Mouse (Mus musculus) hindbrain, embryonic 11.5 days (tissue): ENCODE data around the gene Cd96. TPM values are rescaled to one million over a fixed set of nuclear protein-coding genes. Genes with fewer than 3 reads are reported as not detected.
A peak's percentile ranks its signal among the peaks of the same experiment; 100 is the strongest.

Experiments
- ATAC-seq: fragments of 200-750 bp; cut with Nextera tagmentation; 2 replicates; pipeline ENCODE4 v1.8.0; 2017; ENCODE audit warnings: mild to moderate bottlenecking, moderate TSS enrichment, moderate library complexity; ENCODE audit not compliant: low FRiP score
- DNase-seq: peaks from one replicate; pipeline ENCODE4 v3.0.0-alpha.2; 2015; ENCODE audit warnings: low spot score
- H3K27ac ChIP-seq: fragments of 300-500 bp; sonication (generic); 2 replicates; pipeline ENCODE4 v1.5.1; 2014; ENCODE audit warnings: mild to moderate bottlenecking, low read depth, low read length
- H3K27me3 ChIP-seq: fragments of 300-500 bp; sonication (generic); 2 replicates; pipeline ENCODE4 v1.6.1; 2014; ENCODE audit warnings: mild to moderate bottlenecking, low read length, moderate library complexity, mixed read lengths; ENCODE audit not compliant: control insufficient read depth, insufficient read depth
- H3K36me3 ChIP-seq: fragments of 300-500 bp; sonication (generic); 2 replicates; pipeline ENCODE4 v1.6.1; 2014; ENCODE audit warnings: mild to moderate bottlenecking, low read length, moderate library complexity, mixed read lengths; ENCODE audit not compliant: control insufficient read depth, insufficient read depth
- H3K4me1 ChIP-seq: fragments of 300-500 bp; sonication (generic); replicated peaks from 2 replicates; pipeline ENCODE4 v1.6.1; 2014; ENCODE audit warnings: low read length, mixed read lengths; ENCODE audit not compliant: control insufficient read depth, insufficient read depth
- H3K4me2 ChIP-seq: fragments of 300-500 bp; sonication (generic); replicated peaks from 2 replicates; pipeline ENCODE4 v1.6.1; 2014; ENCODE audit warnings: mild to moderate bottlenecking, low read depth, low read length
- H3K4me3 ChIP-seq: fragments of 300-500 bp; sonication (generic); 2 replicates; pipeline ENCODE4 v1.5.1; 2014; ENCODE audit warnings: low read depth, low read length
- H3K9ac ChIP-seq: fragments of 300-500 bp; sonication (generic); 2 replicates; pipeline ENCODE4 v1.6.1; 2014; ENCODE audit warnings: low read depth, low read length
- H3K9me3 ChIP-seq: fragments of 300-500 bp; sonication (generic); 2 replicates; pipeline ENCODE4 v1.6.1; 2016; ENCODE audit warnings: low read length; ENCODE audit not compliant: control insufficient read depth
- WGBS: fragments of 180-500 bp; shearing (Covaris S2); extraction: QIAGEN DNeasy Blood & Tissue Kit; methylation state at CpG from one replicate; pipeline ENCODE4 v1.1.7; 2014; 5-methylcytosine and 5-hydroxymethylcytosine counted together
- polyA plus RNA-seq: library from polyadenylated mRNA; unstranded; fragments of >200 nt; fragmentation: Nextera tagmentation; extraction: Ambion mirVana; gene quantifications from 2 replicates; pipeline ENCODE4 v1.2.1, GENCODE M21; 2014

Cd96 gene
- polyA plus RNA-seq, 1 experiment from 2014 or later: 0.08 TPM

DNA sequence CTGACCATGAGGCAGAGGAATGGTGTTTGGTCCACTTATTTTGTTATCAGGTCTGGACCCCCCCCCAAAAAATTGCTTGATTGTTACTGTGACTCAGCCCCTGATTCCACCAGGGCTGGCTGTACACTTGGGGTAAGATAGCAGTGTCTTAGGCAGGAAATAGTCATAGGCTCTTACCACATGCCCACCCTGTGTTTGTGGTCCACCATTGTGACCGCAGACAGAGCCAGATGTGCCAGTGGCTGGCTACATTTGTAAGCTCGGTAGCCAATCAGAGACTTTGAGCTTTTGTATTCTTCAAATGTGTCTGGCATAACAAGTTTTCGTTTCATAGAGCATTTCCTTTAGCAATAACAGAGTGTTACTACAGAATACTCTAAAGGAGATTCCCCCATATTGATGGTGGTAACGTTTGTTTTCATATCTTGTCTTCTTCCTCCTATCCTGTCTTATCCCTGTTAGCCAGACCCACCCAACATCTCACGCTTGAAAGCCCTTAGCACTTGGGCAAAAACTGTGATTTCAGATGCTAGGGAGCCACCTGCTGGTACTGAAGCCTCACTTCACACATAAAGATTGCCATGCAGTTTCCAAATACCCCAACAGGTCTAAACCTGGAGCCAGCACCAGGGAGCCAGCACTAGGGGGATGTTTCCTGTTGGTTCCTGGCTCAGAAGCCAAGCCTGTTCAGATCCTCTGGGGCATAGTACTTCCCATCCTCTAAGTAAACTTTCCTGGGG is 97.7 kb downstream of the Cd96 start:
- H3K9ac ChIP-seq: no peak overlapping the region
- H3K36me3 ChIP-seq: no peaks in the 10 kb centered on the region
- no peaks in the 10 kb centered on the region for H3K4me1 ChIP-seq
- ATAC-seq (peak; percentile 82), DNase-seq (peak; percentile 71)
- no peak overlapping the region for H3K4me2 ChIP-seq
- WGBS: 50% methylated on average over 5 of the region's 5 CpGs
- H3K27ac ChIP-seq: no peak overlapping the region
- no peak overlapping the region for H3K4me3 ChIP-seq
- no peaks in the 10 kb centered on the region for H3K27me3 ChIP-seq
- H3K9me3 ChIP-seq: no peaks in the 10 kb centered on the region

DNA sequence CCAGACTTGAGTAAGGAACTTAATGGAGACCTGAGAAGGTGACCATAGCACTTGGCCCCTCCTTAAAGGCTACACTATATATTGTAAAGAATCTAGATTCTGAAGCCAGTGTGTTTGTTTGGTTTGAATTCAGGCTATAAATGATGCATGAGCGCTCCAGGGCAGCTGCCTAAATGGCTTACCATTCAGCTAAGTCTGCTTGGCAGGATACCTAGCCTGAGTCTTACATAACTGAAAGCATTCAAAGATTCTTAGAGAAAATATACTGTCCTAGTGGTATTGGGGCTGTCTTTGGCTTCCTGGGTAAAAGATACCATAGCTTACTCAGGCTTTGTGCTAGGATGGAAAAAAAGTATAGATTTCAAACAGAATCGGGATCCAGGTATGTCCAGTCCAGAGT is 98.7 kb downstream of the Cd96 start:
- H3K27ac ChIP-seq: no peak overlapping the region
- H3K27me3 ChIP-seq: no peaks in the 10 kb centered on the region
- H3K4me1 ChIP-seq: no peaks in the 10 kb centered on the region
- H3K9ac ChIP-seq: no peak overlapping the region
- H3K4me2 ChIP-seq: no peak overlapping the region
- no peaks in the 10 kb centered on the region for H3K9me3 ChIP-seq
- DNase-seq: no peak
- ATAC-seq: no peak
- no peaks in the 10 kb centered on the region for H3K36me3 ChIP-seq
- WGBS: 85% methylated on average over 2 of the region's 2 CpGs
- no peak overlapping the region for H3K4me3 ChIP-seq

DNA sequence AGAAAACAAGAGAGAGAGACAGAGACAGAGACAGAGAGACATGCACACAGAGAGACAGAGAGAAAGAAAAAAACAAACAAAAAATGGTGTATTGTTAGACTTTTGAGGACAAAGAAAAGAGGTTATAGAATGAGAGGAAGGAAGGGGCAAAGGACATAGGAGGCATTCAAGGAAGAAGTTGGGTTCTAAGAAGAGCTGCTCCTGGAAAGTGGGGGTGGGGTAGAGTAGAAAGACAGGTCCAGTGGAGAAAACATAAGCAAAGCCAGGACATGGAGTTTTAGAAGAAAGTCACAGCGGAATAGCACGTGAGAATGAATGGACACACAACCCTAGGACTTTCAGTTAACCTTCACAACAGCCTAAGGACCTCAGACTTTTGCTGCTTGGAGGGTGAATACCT is 99.7 kb downstream of the Cd96 start:
- H3K27me3 ChIP-seq: no peaks in the 10 kb centered on the region
- WGBS: 88% methylated on average over 2 of the region's 2 CpGs
- no peak overlapping the region for H3K4me3 ChIP-seq
- DNase-seq (no peak), ATAC-seq (no peak)
- H3K36me3 ChIP-seq: no peaks in the 10 kb centered on the region
- no peaks in the 10 kb centered on the region for H3K4me1 ChIP-seq
- no peak overlapping the region for H3K27ac ChIP-seq
- no peak overlapping the region for H3K9ac ChIP-seq
- H3K4me2 ChIP-seq: no peak overlapping the region
- H3K9me3 ChIP-seq: no peaks in the 10 kb centered on the region

DNA sequence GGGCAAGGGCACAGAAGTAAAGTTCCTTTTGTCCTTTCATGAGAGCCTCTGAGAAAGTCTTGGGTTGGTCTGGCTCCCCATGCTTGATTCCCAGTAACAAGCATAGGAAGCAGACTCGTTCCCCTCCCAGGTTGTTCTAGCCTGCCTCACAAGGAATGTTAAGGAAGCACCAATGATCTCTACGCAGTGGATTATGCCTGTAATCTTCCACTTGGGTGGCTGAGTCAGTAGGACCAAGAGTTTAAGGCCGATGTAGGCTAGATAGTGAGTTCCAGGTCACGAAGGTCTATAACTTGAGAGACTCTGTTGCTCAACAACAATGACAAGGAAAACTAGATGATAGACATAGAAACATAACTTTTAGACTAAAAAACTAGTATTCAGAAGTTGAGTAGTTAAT is 100.3 kb downstream of the Cd96 start:
- Histone ChIP-seq H3K27ac (no peak overlapping the region), H3K27me3 (no peaks in the 10 kb centered on the region), H3K4me1 (no peaks in the 10 kb centered on the region), H3K36me3 (no peaks in the 10 kb centered on the region), H3K4me2 (no peak overlapping the region), H3K4me3 (no peak overlapping the region), H3K9me3 (no peaks in the 10 kb centered on the region), H3K9ac (no peak overlapping the region)
- 89% methylated on average over 4 of the region's 4 CpGs for WGBS
- DNase-seq (no peak), ATAC-seq (no peak)

DNA sequence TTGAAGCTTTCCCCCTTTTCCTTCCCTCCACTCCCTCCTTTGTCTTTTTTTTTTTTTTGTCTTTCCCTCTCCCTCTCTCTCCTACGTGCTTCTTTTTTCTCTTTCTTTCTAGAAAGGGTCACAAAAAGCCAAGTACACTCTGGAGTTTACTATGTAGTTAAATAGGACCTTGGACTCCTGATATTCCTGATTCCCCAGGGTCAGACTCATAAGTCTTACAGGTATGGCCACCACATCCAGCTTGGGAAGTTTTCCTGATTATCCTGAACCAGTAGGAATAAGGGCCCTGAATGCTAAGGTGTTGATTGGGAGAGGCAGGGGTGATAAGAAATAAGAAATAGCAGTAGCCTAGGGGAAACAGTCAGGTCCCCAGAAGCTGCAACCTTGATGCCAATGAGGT is 100.7 kb downstream of the Cd96 start:
- Histone ChIP-seq H3K9me3 (no peaks in the 10 kb centered on the region), H3K36me3 (no peaks in the 10 kb centered on the region), H3K4me3 (no peak overlapping the region), H3K4me2 (no peak overlapping the region), H3K4me1 (no peaks in the 10 kb centered on the region), H3K27ac (no peak overlapping the region), H3K9ac (no peak overlapping the region), H3K27me3 (no peaks in the 10 kb centered on the region)
- DNase-seq (no peak), ATAC-seq (no peak)
- WGBS: 80% methylated on average over 1 of the region's 1 CpGs

DNA sequence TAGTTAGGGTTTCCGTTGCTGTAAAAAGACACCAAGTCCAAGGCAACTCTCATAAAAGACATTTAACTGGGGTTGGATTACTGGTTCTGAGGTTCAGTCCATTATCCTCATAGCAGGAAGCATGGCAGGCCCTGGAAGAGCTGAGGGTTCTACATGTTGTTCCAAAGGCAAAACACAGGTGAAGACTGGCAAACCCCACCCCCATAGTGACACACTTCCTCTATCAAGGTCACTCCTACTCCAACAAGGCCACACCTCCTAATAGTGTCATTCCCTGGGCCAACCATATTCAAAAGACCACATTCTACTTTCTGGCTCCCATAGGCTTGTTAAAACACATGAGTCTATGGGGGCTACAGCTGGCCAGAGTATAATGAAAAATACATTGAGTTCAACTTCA is 108.4 kb downstream of the Cd96 start:
- Histone ChIP-seq H3K27ac (no peak overlapping the region), H3K9ac (no peak overlapping the region), H3K4me2 (no peak overlapping the region), H3K4me3 (no peak overlapping the region), H3K27me3 (no peaks in the 10 kb centered on the region), H3K9me3 (no peaks in the 10 kb centered on the region), H3K4me1 (0 out of 2 replicates have a peak, but pooled peaks cover 3% of the 10 kb centered on the region), H3K36me3 (no peaks in the 10 kb centered on the region)
- ATAC-seq (no peak), DNase-seq (no peak)
- 91% methylated on average over 1 of the region's 1 CpGs for whole genome bisulfite sequencing

DNA sequence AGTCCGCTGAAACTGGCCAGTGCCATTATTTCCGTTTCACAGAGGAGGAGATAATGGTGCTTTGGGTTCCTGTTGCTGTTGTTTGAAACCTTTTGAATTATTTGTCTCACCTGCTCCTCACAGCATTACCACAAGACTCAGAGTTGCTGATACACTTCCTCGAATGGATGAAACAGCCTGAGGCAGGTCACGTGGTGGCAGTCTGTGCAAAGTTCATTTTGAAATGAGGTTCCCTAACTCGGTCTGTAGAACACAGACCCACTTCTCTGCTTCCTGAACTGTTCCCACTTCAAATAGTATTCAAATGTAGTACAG is 109.2 kb downstream of the Cd96 start:
- peak overlapping the region; percentile 47 for H3K9ac ChIP-seq
- DNase-seq: peak; percentile 41
- H3K27me3 ChIP-seq: no peaks in the 10 kb centered on the region
- peak overlapping the region; percentile 81 for H3K4me2 ChIP-seq
- H3K4me1 ChIP-seq: 0 out of 2 replicates have a peak, but pooled peaks cover 3% of the 10 kb centered on the region
- H3K4me3 ChIP-seq: peak overlapping the region; percentile 58
- no peaks in the 10 kb centered on the region for H3K9me3 ChIP-seq
- H3K36me3 ChIP-seq: no peaks in the 10 kb centered on the region
- no peak overlapping the region for H3K27ac ChIP-seq
- WGBS: 20% methylated on average over 5 of the region's 5 CpGs
- ATAC-seq: peak; percentile 18

DNA sequence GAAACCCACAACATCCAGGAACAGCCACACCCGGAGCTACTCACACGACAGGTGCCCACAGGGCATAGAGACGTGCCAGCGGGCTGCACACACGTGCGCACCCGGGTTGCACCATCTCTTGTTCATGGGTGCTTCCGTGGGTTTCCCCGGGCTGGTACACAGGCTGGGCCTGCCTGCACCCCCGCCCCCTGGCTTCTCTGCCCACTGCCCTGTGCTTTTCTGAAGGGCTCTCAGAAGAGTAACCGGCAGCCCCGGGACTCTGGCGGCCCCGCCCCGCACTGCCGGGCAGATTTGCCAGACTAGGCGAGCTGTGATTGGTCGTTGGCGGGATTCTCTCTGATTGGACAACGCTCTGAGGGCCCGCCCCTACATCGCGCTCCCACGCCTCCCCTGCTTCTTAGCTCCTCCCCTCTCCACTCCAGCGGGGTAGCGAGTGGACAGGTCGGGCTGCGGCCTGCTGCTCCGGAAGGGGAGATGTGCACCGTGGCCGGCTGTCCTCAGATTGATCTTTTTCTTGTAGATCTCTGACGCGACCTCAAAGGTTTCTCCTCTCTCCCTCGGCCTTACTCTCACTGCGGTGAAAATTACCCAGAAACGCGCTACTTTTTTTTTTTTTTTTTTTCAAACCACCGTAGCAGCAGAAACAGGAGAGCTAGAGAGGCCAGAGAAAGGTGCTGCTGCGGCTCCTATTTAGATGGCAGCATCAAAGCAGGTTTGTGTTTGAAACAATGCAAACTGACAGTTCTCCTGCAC is 109.7 kb downstream of the Cd96 start, which contains the start of gene Plcxd2:
Gene Plcxd2 (minus strand): TSS at position 66 of the 753 bp plus-strand sequence.
- H3K27me3 ChIP-seq: no peaks in the 10 kb centered on the region
- H3K4me1 ChIP-seq: 0 out of 2 replicates have a peak, but pooled peaks cover 3% of the 10 kb centered on the region
- no peak within 1 kb of the TSS for H3K27ac ChIP-seq
- H3K36me3 ChIP-seq: no peaks in the 10 kb centered on the region
- peak; percentile 94 for DNase-seq
- under 1% methylated on average over 38 of the region's 39 CpGs for WGBS
- H3K4me2 ChIP-seq: peak within 1 kb of the TSS; percentile 81
- peak; percentile 99 for ATAC-seq
- no peaks in the 10 kb centered on the region for H3K9me3 ChIP-seq
- peak within 1 kb of the TSS; percentile 58 for H3K4me3 ChIP-seq
- H3K9ac ChIP-seq: peak within 1 kb of the TSS; percentile 50

DNA sequence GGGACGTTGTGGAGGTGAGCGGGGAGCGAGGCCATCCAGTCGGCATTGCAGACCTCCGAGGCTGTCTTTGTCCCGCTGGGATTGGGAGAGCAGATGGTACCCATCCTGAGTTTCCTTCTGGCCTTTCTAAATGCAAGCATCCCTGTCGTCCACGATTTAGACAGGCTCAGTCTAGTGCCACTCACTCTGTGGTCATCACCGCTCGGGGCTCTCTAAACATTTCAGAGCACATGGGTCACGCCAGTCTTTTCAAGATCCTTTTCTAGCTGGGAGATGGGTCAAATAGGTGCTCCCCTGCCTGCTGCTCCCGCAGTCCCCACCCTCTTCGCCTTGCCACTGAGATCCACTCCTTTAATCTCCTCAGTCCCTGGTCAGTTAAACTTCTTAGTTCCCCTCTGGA is 110.3 kb downstream of the Cd96 start:
- Histone ChIP-seq H3K27ac (no peak overlapping the region), H3K27me3 (no peaks in the 10 kb centered on the region), H3K9me3 (no peaks in the 10 kb centered on the region), H3K9ac (peak overlapping the region; percentile 50), H3K4me2 (peak overlapping the region; percentile 81), H3K4me1 (0 out of 2 replicates have a peak, but pooled peaks cover 3% of the 10 kb centered on the region), H3K4me3 (peak overlapping the region; percentile 58), H3K36me3 (no peaks in the 10 kb centered on the region)
- 2% methylated on average over 13 of the region's 13 CpGs for WGBS
- ATAC-seq: peak; percentile 57
- peak; percentile 44 for DNase-seq
